Mouse (Mus musculus) embryonic fibroblast, embryonic 13.5 days (primary cell): ENCODE results near the gene Prkaca. TPM values are rescaled to one million over a fixed set of nuclear protein-coding genes. Genes with fewer than 3 reads are reported as not detected.
"Not testable (repeated sequence)": the region's sequence is repeated elsewhere in the genome, so short reads cannot be mapped to it uniquely, and the experiment has no call there.

Experiments used
- H3K27ac ChIP-seq: 2 replicates; pipeline ENCODE4 v1.5.1; 2012; ENCODE audit warnings: low read length, control low read depth, inconsistent platforms; ENCODE audit not compliant: insufficient read depth
- H3K4me1 ChIP-seq: 2 replicates; pipeline ENCODE4 v1.6.1; 2011; ENCODE audit warnings: low read length; ENCODE audit not compliant: control insufficient read depth, insufficient read depth
- H3K4me3 ChIP-seq: 2 replicates; pipeline ENCODE4 v1.5.1; 2011; ENCODE audit warnings: mild to moderate bottlenecking, control low read depth, low read length; ENCODE audit not compliant: insufficient read depth
- CTCF ChIP-seq: IDR thresholded peaks from 2 replicates; pipeline ENCODE4 v1.5.1; 2011; ENCODE audit warnings: mild to moderate bottlenecking, control low read depth, low read length, moderate library complexity, borderline replicate concordance; ENCODE audit not compliant: insufficient read depth
- POLR2A ChIP-seq: IDR thresholded peaks from 2 replicates; pipeline ENCODE4 v1.6.1; 2011; ENCODE audit warnings: low read depth, mild to moderate bottlenecking, control low read depth, low read length, moderate library complexity
- polyA plus RNA-seq: library from polyadenylated mRNA; stranded (reverse); fragments of >200 nt; gene quantifications from 2 replicates; pipeline ENCODE4 v1.2.4, GENCODE M21; 2011; ENCODE audit warnings: low read depth; ENCODE audit not compliant: missing spikeins, insufficient read length

Prkaca gene
- polyA plus RNA-seq, 1 experiment, result 122 TPM

DNA sequence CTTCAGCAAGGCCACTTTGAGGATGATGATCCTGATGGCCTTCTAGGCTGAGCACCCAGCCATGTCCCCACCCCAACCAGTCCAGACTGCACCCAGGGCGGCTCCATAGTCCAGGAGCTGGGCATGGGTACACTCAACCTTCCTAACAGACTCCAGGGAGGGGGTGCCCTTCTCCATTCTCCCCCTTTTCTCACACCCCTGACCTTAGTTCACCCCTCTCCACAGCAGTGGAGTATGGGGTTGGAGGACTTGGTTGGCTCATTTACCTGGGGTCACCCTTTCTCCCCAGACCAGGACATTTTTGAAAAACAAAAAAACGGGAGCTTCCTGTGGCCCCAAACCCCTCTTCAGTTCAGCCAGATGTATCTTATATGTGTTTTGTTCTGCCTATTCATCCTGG lies 27.0 kb downstream of the Prkaca start:
- no peak overlapping the region for H3K4me3 ChIP-seq
- TF ChIP-seq CTCF (no peak), POLR2A (no peak)
- H3K27ac ChIP-seq, result no peak overlapping the region
- peaks cover 6% of the 10 kb centered on the region; the same call in 1 of the 2 replicates for H3K4me1 ChIP-seq

DNA sequence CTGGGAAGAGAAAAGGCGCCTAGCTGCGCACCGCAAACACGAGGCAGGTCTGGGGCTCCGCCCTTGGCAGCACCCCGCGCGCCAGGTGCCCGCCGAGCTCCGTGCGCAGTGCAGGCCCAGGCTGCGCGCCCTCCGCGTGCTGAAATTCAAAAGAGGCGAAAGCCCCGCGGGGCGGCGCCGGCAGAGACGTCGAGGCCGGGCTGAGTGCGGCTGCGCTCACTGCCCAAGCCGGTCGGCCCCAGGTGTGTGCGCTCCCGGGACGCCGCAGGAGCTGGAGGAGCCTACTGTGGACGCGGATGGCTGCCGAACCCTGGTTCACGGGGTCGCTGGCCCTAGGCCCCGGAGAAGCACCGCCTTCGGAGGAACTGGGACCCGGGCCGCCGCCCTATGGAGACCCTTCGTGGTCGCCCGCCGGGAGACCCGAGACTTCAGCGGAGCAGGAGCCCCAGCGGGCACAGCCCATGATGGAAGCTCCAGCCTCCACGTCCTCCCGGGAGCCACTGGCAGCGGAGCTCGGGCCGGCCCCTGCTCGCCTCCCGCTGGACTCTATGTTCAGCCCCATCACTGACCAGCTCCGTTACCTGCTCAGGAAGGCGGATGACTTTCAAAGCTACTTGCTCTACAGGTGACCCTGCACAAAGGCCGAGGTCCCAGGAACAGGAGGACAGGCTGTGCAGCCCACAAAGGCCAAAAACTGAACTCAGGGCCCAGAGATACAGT lies 28.6 kb downstream of the Prkaca start, which contains the start of gene 1700067K01Rik:
TSS of gene 1700067K01Rik (plus strand) at position 222 of the 720 bp plus-strand sequence.
- H3K4me1 ChIP-seq, result peaks cover 9% of the 10 kb centered on the region; the same call in 1 of the 2 replicates
- H3K4me3 ChIP-seq, result no peak within 1 kb of the TSS
- TF ChIP-seq POLR2A (no peak), CTCF (no peak)
- no peak within 1 kb of the TSS for H3K27ac ChIP-seq

DNA sequence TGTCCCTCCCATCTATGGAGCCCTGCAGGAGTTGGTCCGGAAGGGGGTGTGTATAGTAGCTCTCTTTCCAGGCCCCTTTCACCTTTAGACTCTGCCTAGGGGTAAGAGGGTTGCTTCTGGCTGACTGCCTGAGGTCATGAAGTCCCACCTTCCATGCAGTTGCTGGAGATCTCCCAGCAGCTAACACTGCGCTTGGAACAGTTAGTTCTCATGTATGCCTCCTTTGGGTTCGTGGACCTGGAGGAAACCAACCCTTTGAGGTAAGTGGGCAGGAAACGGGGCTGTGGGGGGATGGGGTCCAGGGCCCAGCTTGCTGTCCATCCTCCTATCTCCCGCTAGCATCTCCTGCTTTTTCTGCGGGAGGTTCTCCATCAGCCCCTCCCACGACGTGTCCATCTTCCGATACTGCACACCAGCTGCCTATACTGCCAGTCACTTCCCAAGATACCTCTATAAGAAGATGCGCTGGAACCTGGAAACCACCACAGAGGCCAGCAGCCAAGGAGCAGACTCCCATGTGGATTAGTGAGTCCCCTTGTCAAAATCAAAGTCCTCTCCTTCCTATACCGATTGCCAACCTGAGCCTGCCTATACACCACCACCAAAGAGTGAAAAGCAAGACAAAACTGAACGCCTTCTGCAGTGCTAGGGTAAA lies 30.3 kb downstream of the Prkaca start:
- peaks cover 9% of the 10 kb centered on the region; the same call in 1 of the 2 replicates for H3K4me1 ChIP-seq
- peak; percentile 30; the same call in 1 of the 2 replicates for TF ChIP-seq POLR2A
- TF ChIP-seq CTCF, result no peak
- H3K4me3 ChIP-seq, result no peak overlapping the region
- H3K27ac ChIP-seq, result no peak overlapping the region

DNA sequence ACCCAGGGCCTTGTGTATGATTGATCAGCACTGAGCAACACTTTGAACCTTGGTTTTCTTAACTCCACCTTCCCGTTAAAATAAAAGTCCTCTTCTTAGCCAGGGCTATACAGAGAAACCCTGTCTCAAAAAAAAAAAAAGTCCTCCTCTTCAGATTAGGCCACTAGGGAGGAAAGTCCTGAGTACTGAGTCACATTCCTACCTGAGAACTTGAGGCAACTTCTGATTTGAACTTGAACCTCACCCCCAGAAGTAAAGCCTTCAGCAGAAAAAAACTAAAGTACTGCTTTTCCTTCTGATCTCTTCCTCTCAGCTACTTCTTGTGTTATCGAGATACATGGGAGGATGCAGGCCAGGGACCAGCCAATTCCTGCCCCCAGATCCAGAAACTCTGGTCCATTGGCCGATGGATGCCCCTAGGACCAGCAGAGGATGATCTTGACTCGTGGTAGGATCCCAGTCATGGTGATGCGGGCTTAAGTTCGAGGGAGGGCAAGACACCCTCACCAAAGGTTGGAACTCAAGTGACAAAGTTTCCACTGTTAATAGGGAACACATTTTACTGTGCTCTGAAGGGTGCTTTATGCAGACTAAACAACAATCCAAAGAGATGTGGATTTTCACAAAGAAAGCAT lies 30.9 kb downstream of the Prkaca start:
- Histone ChIP-seq H3K27ac (peak overlapping the region; percentile 90), H3K4me3 (peak overlapping the region; percentile 62), H3K4me1 (peaks cover 9% of the 10 kb centered on the region; the same call in 1 of the 2 replicates)
- no peak for TF ChIP-seq CTCF
- no peak for TF ChIP-seq POLR2A

DNA sequence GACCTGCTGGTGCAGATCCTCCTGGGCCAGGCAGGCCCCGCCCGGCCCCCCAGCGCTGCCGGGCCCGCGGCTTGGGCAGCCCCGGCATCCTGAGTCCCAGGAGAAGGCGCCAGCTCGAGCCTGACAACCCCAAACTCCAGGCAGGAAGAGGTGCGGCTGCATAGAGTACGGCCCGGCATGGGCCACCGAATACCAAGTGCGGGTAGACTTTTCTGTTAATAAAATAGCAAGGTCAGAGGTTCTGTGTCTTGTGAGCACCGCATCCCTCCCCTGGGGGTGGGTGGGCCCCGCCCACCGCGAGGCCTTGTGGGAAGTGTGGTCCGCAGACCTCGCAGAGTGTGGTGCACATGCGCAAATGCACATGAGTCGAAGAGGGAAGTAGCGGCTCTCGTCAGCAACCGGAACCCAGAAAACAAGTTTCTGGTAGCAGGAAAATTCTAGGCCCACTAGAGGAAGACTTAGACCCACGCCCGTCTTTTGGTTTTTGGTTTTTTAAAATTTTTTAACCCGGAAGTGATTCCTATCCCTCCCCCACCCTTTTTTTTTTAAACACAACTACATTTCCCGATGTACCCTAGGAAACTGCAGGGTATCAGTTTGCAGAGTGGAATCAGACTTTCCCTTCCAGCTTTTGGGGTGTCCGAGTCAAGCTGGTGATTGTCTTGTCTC lies 31.9 kb downstream of the Prkaca start:
- H3K27ac ChIP-seq, result peak overlapping the region; percentile 90
- TF ChIP-seq CTCF (no peak), POLR2A (peak; percentile 65)
- peaks cover 6% of the 10 kb centered on the region; the same call in 1 of the 2 replicates for H3K4me1 ChIP-seq
- H3K4me3 ChIP-seq, result peak overlapping the region; percentile 62

DNA sequence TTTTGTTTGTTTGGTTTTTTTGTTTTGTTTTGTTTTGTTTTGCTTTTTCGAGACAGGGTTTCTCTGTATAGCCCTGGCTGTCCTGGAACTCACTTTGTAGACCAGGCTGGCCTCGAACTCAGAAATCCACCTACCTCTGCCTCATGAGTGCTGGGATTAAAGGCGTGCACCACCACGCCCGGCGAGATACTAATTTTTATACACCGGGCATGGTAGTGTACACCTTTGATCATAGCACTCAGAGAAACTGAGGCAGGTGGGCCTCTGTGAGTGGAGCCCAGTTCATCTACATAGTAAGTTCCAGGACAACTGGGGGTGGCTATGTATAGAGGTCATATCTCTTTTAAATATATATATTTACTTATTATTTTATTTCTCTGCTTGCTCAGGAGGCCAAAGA lies 32.7 kb downstream of the Prkaca start:
- not testable (repeated sequence) for H3K27ac ChIP-seq, H3K4me3 ChIP-seq, H3K4me1 ChIP-seq

DNA sequence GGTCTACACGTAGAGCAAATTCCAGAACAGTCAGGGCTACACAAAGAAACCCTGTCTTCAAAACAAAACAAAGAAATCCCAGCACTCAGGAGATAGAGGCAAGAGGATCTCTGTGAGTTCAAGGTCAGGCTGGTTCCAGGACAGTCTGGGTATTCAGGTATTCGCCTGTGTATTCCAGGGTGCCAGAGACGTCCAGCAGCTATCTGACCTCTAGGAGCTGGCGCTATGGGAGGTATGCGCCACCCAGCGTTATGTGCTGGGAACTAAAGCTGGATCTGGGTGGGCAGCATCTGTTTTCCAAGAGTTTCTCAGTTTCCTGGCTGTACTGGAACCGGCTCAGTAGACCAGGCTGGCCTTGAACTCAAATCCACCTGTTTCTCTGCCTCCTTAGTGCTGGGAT lies 35.6 kb downstream of the Prkaca start:
- no peak overlapping the region for H3K27ac ChIP-seq
- H3K4me1 ChIP-seq, result peaks cover 5% of the 10 kb centered on the region; the same call in 1 of the 2 replicates
- H3K4me3 ChIP-seq, result no peak overlapping the region
- TF ChIP-seq CTCF, result peak; percentile 39; the same call in 1 of the 2 replicates
- TF ChIP-seq POLR2A, result no peak

DNA sequence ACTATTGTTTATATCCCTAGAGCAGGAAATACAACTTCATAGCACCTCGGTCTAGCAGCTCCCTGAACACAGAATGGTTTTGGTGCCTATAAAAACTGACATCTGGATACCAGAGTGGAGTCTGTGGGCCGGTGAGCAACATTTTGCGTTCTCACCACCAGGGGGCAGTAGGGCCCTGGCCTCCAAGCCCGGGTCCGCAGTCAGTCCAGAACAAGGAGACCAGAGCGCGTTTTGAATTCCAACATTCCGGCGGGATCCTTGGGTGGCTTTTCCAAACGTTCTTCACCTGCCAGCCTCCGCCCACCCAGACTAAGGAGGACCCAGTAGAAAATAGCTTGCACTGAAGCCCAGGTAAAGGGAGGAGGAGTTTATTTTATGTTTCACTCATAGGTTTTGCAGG lies 37.1 kb downstream of the Prkaca start:
- no peak overlapping the region for H3K4me3 ChIP-seq
- no peak overlapping the region for H3K27ac ChIP-seq
- H3K4me1 ChIP-seq, result peaks cover 3% of the 10 kb centered on the region; the same call in 1 of the 2 replicates
- TF ChIP-seq POLR2A (no peak), CTCF (peak; percentile 87)

DNA sequence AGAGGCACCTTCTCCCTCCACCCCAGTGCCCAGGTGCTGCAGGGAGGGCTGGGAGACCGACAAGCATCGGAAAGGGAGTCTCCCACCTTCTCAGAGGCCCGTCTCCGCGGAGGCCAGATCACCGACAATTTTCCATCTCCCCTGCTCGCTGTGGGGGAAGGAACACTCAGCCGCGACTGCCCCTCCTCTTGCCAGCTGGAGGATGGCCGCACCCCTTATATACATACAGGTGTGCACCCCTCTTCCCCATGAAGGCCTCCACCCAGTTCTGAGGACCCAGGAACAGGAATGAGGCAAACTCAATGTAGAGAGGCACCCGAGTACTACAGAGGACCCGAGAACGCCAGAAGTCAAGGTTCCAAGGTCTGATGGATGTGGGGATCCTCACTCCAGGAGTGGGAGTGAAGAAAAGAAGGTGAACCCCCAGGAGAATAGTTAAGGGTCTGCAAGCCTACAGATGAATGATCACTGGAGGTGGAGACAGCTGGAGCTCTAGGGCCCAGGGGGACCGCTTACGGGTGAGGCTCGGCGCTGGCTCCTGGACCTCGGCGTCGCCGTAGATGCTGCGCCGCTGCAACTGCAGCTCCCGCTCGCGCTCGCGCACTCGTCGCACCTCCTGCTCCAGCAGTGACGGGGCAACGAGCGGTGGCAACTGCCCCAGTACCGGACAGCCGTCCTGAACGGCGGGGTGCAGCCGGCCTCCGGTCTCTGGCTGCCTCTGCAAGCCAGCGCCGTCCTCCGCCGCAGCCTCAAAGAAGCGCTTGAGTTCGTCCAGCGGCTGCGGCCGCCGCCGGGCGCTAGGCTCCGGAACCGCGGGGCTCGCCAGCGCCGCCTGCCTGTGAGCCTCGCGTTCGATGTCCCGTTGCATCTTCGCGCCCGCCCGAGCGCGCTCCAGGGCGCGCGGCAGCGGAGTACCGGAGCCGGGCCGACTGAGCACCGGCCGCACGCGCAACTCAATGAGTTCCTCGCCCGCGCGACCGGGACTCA lies 38.1 kb downstream of the Prkaca start:
- no peak overlapping the region for H3K27ac ChIP-seq
- no peaks in the 10 kb centered on the region for H3K4me1 ChIP-seq
- peak overlapping the region; percentile 41 for H3K4me3 ChIP-seq
- peak; percentile 55 for TF ChIP-seq CTCF
- no peak for TF ChIP-seq POLR2A
